Mouse (Mus musculus) ES-Bruce4 (cell line): Measurements from ENCODE around the gene Slc37a2. TPM values are rescaled to one million over a fixed set of nuclear protein-coding genes. Genes with fewer than 3 reads are reported as not detected.

ENCODE experiments used
- H3K27ac ChIP-seq: 2 replicates; pipeline ENCODE4 v1.5.1; 2012; ENCODE audit warnings: low read length, inconsistent platforms; ENCODE audit not compliant: insufficient read depth
- H3K27me3 ChIP-seq: 2 replicates; pipeline ENCODE4 v1.6.1; 2012; ENCODE audit warnings: mild to moderate bottlenecking, low read length, inconsistent platforms; ENCODE audit not compliant: control insufficient read depth, poor library complexity, insufficient read depth, severe bottlenecking
- H3K36me3 ChIP-seq: 2 replicates; pipeline ENCODE4 v1.6.1; 2012; ENCODE audit warnings: inconsistent platforms, mild to moderate bottlenecking, low read length, moderate library complexity; ENCODE audit not compliant: control insufficient read depth, poor library complexity, insufficient read depth, severe bottlenecking
- H3K4me1 ChIP-seq: one replicate; pipeline ENCODE4 v1.8.1; 2011; ENCODE audit warnings: low read length; ENCODE audit not compliant: control insufficient read depth, insufficient read depth
- H3K4me3 ChIP-seq: 2 replicates; pipeline ENCODE4 v1.5.1; 2011; ENCODE audit warnings: low read depth, mild to moderate bottlenecking, low read length
- H3K9ac ChIP-seq: 2 replicates; pipeline ENCODE4 v1.6.1; 2012; ENCODE audit warnings: low read depth, mild to moderate bottlenecking, inconsistent platforms; ENCODE audit not compliant: poor library complexity, severe bottlenecking
- H3K9me3 ChIP-seq: replicated peaks from 2 replicates; pipeline ENCODE4 v1.6.1; 2012; ENCODE audit warnings: mild to moderate bottlenecking, low read length, inconsistent platforms; ENCODE audit not compliant: control insufficient read depth, poor library complexity, insufficient read depth, severe bottlenecking
- CTCF ChIP-seq: IDR thresholded peaks from one replicate; pipeline ENCODE4 v1.8.1; 2011; ENCODE audit warnings: low read depth, low read length
- EP300 ChIP-seq: IDR thresholded peaks from 2 replicates; pipeline ENCODE4 v1.6.1; 2011; ENCODE audit warnings: low read depth, low read length; ENCODE audit not compliant: insufficient read depth
- POLR2A ChIP-seq: IDR thresholded peaks from one replicate; pipeline ENCODE4 v1.8.1; 2011; ENCODE audit warnings: low read length; ENCODE audit not compliant: insufficient read depth
- polyA plus RNA-seq: library from polyadenylated mRNA; stranded (reverse); fragments of >200 nt; gene quantifications from 2 replicates; pipeline ENCODE4 v1.2.4, GENCODE M21; 2011; ENCODE audit warnings: low read depth; ENCODE audit not compliant: missing spikeins, insufficient read depth, insufficient read length

The Slc37a2 gene
- polyA plus RNA-seq, 1 experiment, result 2.1 TPM

GRCm38 (mm10) chr9:37213060-37213738 lies 42.3 kb downstream of the Slc37a2 start:
- no peak overlapping the region for H3K4me3 ChIP-seq
- TF ChIP-seq POLR2A (no peak), EP300 (no peak), CTCF (no peak)
- H3K9me3 ChIP-seq, result no peaks in the 10 kb centered on the region
- H3K9ac ChIP-seq, result no peak overlapping the region
- H3K27ac ChIP-seq, result no peak overlapping the region
- H3K4me1 ChIP-seq, result peaks cover 5% of the 10 kb centered on the region
- H3K36me3 ChIP-seq, result no peaks in the 10 kb centered on the region
- H3K27me3 ChIP-seq, result no peaks in the 10 kb centered on the region

- H3K27me3 ChIP-seq, result no peaks in the 10 kb centered on the region
- peak within 1 kb of the TSS; percentile 92 for H3K4me3 ChIP-seq
- no peak for TF ChIP-seq CTCF
- TF ChIP-seq EP300, result no peak
- no peak for TF ChIP-seq POLR2A
- peak within 1 kb of the TSS; percentile 49 for H3K9ac ChIP-seq
- H3K4me1 ChIP-seq, result peaks cover 3% of the 10 kb centered on the region
- H3K36me3 ChIP-seq, result no peaks in the 10 kb centered on the region
- H3K9me3 ChIP-seq, result no peaks in the 10 kb centered on the region
- 0 out of 2 replicates have a peak within 1 kb of the TSS, but pooled peaks have one; percentile 32 for H3K27ac ChIP-seq
These were observed 47.6 kb downstream of the Slc37a2 start, which contains the start of gene Tmem218 for GRCm38 (mm10) chr9:37207929-37208411. Gene Tmem218, plus strand, starts transcription at chr9:37208223.

GRCm38 (mm10) chr9:37203884-37204283 lies 51.7 kb downstream of the Slc37a2 start:
- Histone ChIP-seq H3K4me1 (peaks cover 3% of the 10 kb centered on the region), H3K9ac (no peak overlapping the region), H3K27ac (no peak overlapping the region), H3K36me3 (no peaks in the 10 kb centered on the region), H3K27me3 (no peaks in the 10 kb centered on the region), H3K4me3 (no peak overlapping the region), H3K9me3 (no peaks in the 10 kb centered on the region)
- no peak for TF ChIP-seq CTCF
- TF ChIP-seq EP300, result no peak
- no peak for TF ChIP-seq POLR2A

- H3K4me3 ChIP-seq, result no peak overlapping the region
- no peaks in the 10 kb centered on the region for H3K27me3 ChIP-seq
- no peak overlapping the region for H3K27ac ChIP-seq
- H3K9me3 ChIP-seq, result no peaks in the 10 kb centered on the region
- no peak overlapping the region for H3K9ac ChIP-seq
- TF ChIP-seq EP300 (no peak), POLR2A (no peak), CTCF (no peak)
- H3K36me3 ChIP-seq, result no peaks in the 10 kb centered on the region
- H3K4me1 ChIP-seq, result no peaks in the 10 kb centered on the region
These were observed 55.1 kb downstream of the Slc37a2 start for GRCm38 (mm10) chr9:37200414-37200813.

DNA sequence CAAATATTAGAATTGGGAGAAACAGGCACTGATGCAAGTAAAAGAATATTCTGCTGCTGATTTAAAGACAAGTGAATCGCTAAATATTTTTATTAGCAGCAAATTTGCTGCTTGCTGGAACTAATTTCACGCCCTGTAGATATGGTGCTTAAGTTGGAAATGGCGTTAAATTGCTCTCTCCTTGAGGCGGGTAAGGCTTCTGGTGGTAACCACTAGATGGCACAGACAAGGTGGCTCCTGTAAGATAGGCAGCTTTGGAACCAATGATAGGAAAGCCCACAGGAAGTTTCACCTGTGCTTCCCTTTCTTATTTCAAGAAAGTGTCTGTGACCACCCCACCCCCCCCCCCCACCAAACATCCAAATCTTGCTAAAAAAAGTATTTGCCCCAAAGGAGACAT lies 58.5 kb downstream of the Slc37a2 start:
- no peaks in the 10 kb centered on the region for H3K36me3 ChIP-seq
- H3K4me1 ChIP-seq, result no peaks in the 10 kb centered on the region
- no peak for TF ChIP-seq POLR2A
- no peak for TF ChIP-seq EP300
- TF ChIP-seq CTCF, result no peak
- no peak overlapping the region for H3K27ac ChIP-seq
- H3K27me3 ChIP-seq, result no peaks in the 10 kb centered on the region
- H3K9ac ChIP-seq, result no peak overlapping the region
- no peak overlapping the region for H3K4me3 ChIP-seq
- no peaks in the 10 kb centered on the region for H3K9me3 ChIP-seq

DNA sequence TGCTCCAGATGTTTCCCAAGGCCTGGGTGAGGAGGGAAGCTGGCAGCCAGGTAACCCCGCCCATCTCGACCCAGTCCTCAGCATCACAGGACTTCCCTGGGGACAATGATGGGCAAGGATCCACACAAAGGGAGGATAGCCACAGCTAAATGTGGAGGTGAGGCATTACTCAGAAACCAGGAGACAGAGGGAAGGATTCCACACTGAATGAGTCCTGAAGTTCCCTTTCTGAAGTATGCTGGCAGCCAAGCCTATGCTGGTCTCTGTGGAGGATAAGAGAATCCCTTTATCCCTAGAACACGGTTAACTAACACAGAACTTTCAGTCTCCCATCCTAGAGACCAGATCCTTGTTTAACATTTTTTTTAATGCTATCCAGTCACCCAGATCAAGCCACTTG lies 67.5 kb downstream of the Slc37a2 start:
- Histone ChIP-seq H3K36me3 (no peaks in the 10 kb centered on the region), H3K4me1 (no peaks in the 10 kb centered on the region), H3K27ac (no peak overlapping the region), H3K27me3 (no peaks in the 10 kb centered on the region), H3K9me3 (no peaks in the 10 kb centered on the region), H3K4me3 (no peak overlapping the region), H3K9ac (no peak overlapping the region)
- TF ChIP-seq EP300 (no peak), POLR2A (no peak), CTCF (no peak)
